In genomic region chr5:143633877-143634276, GRCm38 (mm10) we compare ENCODE assay signal across 10 mouse cellular contexts. TPM values are rescaled to one million over a fixed set of nuclear protein-coding genes. Genes with fewer than 3 reads are reported as not detected.
DNase-seq lines count a peak whose midpoint lies in the region; ATAC-seq and TF ChIP-seq lines count a peak whose summit lies in the region.
"Had no signal": no experiment of that assay in that cellular context is flagged by ENCODE, and none has a peak within 500 bp of the region (broad histone marks: within the 10 kb centered on the region; RNA-seq: fewer than 3 reads in every experiment).

No protein-coding gene starts in this region.

- 61% methylated on average over 4 of the region's 4 CpGs for WGBS in heart, embryonic 12.5 days
- 63% methylated on average over 4 of the region's 4 CpGs for WGBS in lung, postnatal 0 days
- WGBS in intestine, embryonic 16.5 days, result 76% methylated on average over 4 of the region's 4 CpGs
- WGBS in small intestine, adult 2 months, result 79% methylated on average over 4 of the region's 4 CpGs

- peaks cover 5% of the 10 kb centered on the region; the same call in 1 of the 2 replicates for H3K9me3 ChIP-seq in heart, embryonic 12.5 days (replicated peaks)
- no peaks in the 10 kb centered on the region for H3K9me3 ChIP-seq in lung, postnatal 0 days (ENCODE audit: low read length)
- H3K9me3 ChIP-seq in intestine, embryonic 16.5 days (ENCODE audit: control insufficient read depth, low read length), result no peaks in the 10 kb centered on the region

- no peak overlapping the region for H3K4me3 ChIP-seq in heart, embryonic 12.5 days
- no peak overlapping the region for H3K4me3 ChIP-seq in lung, postnatal 0 days (ENCODE audit: low read depth, low read length)
- no peak overlapping the region for H3K4me3 ChIP-seq in intestine, embryonic 16.5 days (ENCODE audit: low read length)
- no peak overlapping the region for H3K4me3 ChIP-seq in small intestine, adult 2 months (ENCODE audit: low read depth, low read length)

- H3K36me3 ChIP-seq in heart, embryonic 12.5 days, result no peaks in the 10 kb centered on the region
- H3K36me3 ChIP-seq in lung, postnatal 0 days (ENCODE audit: insufficient read depth, low read length), result no peaks in the 10 kb centered on the region
- no peaks in the 10 kb centered on the region for H3K36me3 ChIP-seq in intestine, embryonic 16.5 days (ENCODE audit: control insufficient read depth, insufficient read depth, low read length)
- no peaks in the 10 kb centered on the region for H3K36me3 ChIP-seq in small intestine, adult 2 months (ENCODE audit: control insufficient read depth, insufficient read depth, low read length)

- no peak for TF ChIP-seq EP300 in lung, postnatal 0 days (IDR thresholded peaks at IDR 0.05)

- peaks cover 64% of the 10 kb centered on the region for H3K4me1 ChIP-seq in heart, embryonic 12.5 days (replicated peaks)
- peaks cover 34% of the 10 kb centered on the region for H3K4me1 ChIP-seq in lung, postnatal 0 days (ENCODE audit: insufficient read depth, low read depth, low read length)
- H3K4me1 ChIP-seq in intestine, embryonic 16.5 days (ENCODE audit: control insufficient read depth, insufficient read depth, low read length), result peaks cover 39% of the 10 kb centered on the region
- peaks cover 2% of the 10 kb centered on the region for H3K4me1 ChIP-seq in small intestine, adult 2 months (ENCODE audit: control insufficient read depth, insufficient read depth, insufficient read length, low read length)

- H3K27ac ChIP-seq in heart, embryonic 12.5 days (ENCODE audit: poor library complexity, severe bottlenecking), result peak overlapping the region; percentile 69; the same call in 1 of the 2 replicates
- H3K27ac ChIP-seq in lung, postnatal 0 days (ENCODE audit: low read length), result peak overlapping the region; percentile 45; the same call in 1 of the 2 replicates
- peak overlapping the region; percentile 47; the same call in 1 of the 2 replicates for H3K27ac ChIP-seq in intestine, embryonic 16.5 days (ENCODE audit: low read length)
- H3K27ac ChIP-seq in small intestine, adult 2 months (ENCODE audit: insufficient read depth, low read depth, low read length), result peak overlapping the region; percentile 58

- peak overlapping the region; percentile 41 for H3K4me2 ChIP-seq in heart, embryonic 12.5 days
- no peak overlapping the region for H3K4me2 ChIP-seq in lung, postnatal 0 days (replicated peaks; ENCODE audit: low read depth, low read length)
- H3K4me2 ChIP-seq in intestine, embryonic 16.5 days (ENCODE audit: low read depth, low read length), result no peak overlapping the region

- no peak overlapping the region for H3K9ac ChIP-seq in heart, embryonic 12.5 days
- H3K9ac ChIP-seq in lung, postnatal 0 days (replicated peaks; ENCODE audit: low read depth), result no peak overlapping the region
- H3K9ac ChIP-seq in intestine, embryonic 16.5 days (ENCODE audit: low read depth, low read length), result no peak overlapping the region

- DNase-seq in heart, adult 9 months (ENCODE audit: low spot score in 2 of 2), result no peak
- no peak for DNase-seq in lung, postnatal 0 days (ENCODE audit: low spot score)
- DNase-seq in lung, postnatal 14 days, result no peak
- no peak for DNase-seq in layer of hippocampus, postnatal 10 days (ENCODE audit: low spot score in 2 of 2)
- no peak for DNase-seq in testis, postnatal 14 days (ENCODE audit: low spot score)
- DNase-seq: cerebellum, postnatal 14 days had no signal

- no peak for ATAC-seq in heart, embryonic 12.5 days (ENCODE audit: insufficient number of reproducible peaks, low FRiP score)
- ATAC-seq in lung, postnatal 0 days, result no peak
- no peak for ATAC-seq in intestine, embryonic 16.5 days
- ATAC-seq: CD4-positive, CD25-positive, alpha-beta regulatory T cell, adult 4 months had no signal

- no peaks in the 10 kb centered on the region for H3K27me3 ChIP-seq in heart, embryonic 12.5 days (replicated peaks)
- H3K27me3 ChIP-seq in lung, postnatal 0 days (replicated peaks; ENCODE audit: insufficient read depth, low read length), result no peaks in the 10 kb centered on the region
- H3K27me3 ChIP-seq in intestine, embryonic 16.5 days (replicated peaks; ENCODE audit: control insufficient read depth, insufficient read depth, low read length), result no peaks in the 10 kb centered on the region
- no peaks in the 10 kb centered on the region for H3K27me3 ChIP-seq in small intestine, adult 2 months (ENCODE audit: control insufficient read depth, insufficient read depth, low read length)

- no peak for TF ChIP-seq POLR2A in small intestine, adult 2 months (IDR thresholded peaks at IDR 0.05; ENCODE audit: low read depth, low read length)

- TF ChIP-seq CTCF in lung, postnatal 0 days (IDR thresholded peaks at IDR 0.05), result no peak
- TF ChIP-seq CTCF in small intestine, adult 2 months (IDR thresholded peaks at IDR 0.05; ENCODE audit: extremely low read depth, insufficient read length, insufficient replicate concordance, low read depth, low read length), result no peak

RNA-seq across cellular contexts. Expression of gene Cyth3, which starts 11.6 kb away (rescaled TPM):
- 41.8 and 41.9 TPM in 2 replicates for polyA plus RNA-seq in heart, embryonic 12.5 days (2016; fragmentation: Nextera tagmentation; extraction: Ambion mirVana)
- polyA plus RNA-seq in lung, postnatal 0 days (2015; fragmentation: Nextera tagmentation; extraction: Ambion mirVana), result 87.3 and 96.6 TPM in 2 replicates
- 42.5 and 43.3 TPM in 2 replicates for polyA plus RNA-seq in intestine, embryonic 16.5 days (2015; fragmentation: Nextera tagmentation; extraction: Ambion mirVana)
- 6.4 and 10.3 TPM in 2 replicates for polyA plus RNA-seq in small intestine, adult 2 months (2012; rRNA removed)
- total RNA-seq in layer of hippocampus, postnatal 10 days (2021), result 10 to 100 TPM; 52.0 to 65.7 TPM
